17 mouse cellular contexts compared by ENCODE assay signal in genomic region chr12:77092143-77092542, GRCm38 (mm10).
"Had no signal": no experiment of that assay in that cellular context is flagged by ENCODE, and none has a peak within 500 bp of the region (broad histone marks: within the 10 kb centered on the region; RNA-seq: fewer than 3 reads in every experiment).

No protein-coding gene starts in this region.

- ATAC-seq: hindbrain, postnatal 0 days; intestine, embryonic 16.5 days had no signal

- H3K4me1 ChIP-seq: hindbrain, embryonic 15.5 days; limb, embryonic 12.5 days had no signal

- H3K9me3 ChIP-seq: heart, embryonic 13.5 days; heart, embryonic 15.5 days; hindbrain, embryonic 13.5 days; hindbrain, embryonic 15.5 days; kidney, embryonic 15.5 days; limb, embryonic 10.5 days; limb, embryonic 12.5 days; liver, embryonic 13.5 days had no signal

- H3K9ac ChIP-seq: heart, embryonic 13.5 days; heart, embryonic 15.5 days; hindbrain, embryonic 13.5 days; hindbrain, embryonic 15.5 days; kidney, embryonic 15.5 days; limb, embryonic 12.5 days; liver, embryonic 13.5 days had no signal

- H3K27me3 ChIP-seq: heart, embryonic 13.5 days; heart, embryonic 15.5 days; hindbrain, embryonic 13.5 days; hindbrain, embryonic 15.5 days; kidney, embryonic 15.5 days; limb, embryonic 12.5 days; liver, embryonic 13.5 days had no signal

- DNase-seq: gastrocnemius, postnatal 14 days; heart, postnatal 36 days; liver; liver, embryonic 13.5 days had no signal

- H3K36me3 ChIP-seq: heart, embryonic 13.5 days; heart, embryonic 15.5 days; hindbrain, embryonic 13.5 days; hindbrain, embryonic 15.5 days; kidney, embryonic 15.5 days; limb, embryonic 10.5 days; limb, embryonic 12.5 days; liver, embryonic 13.5 days had no signal

- H3K27ac ChIP-seq: heart, embryonic 13.5 days; heart, embryonic 15.5 days; hindbrain, embryonic 13.5 days; hindbrain, embryonic 15.5 days; hindbrain, postnatal 0 days; kidney, embryonic 15.5 days; layer of hippocampus, adult 2 months; left cerebral cortex, adult 2 months; limb, embryonic 10.5 days; limb, embryonic 12.5 days; liver, embryonic 13.5 days had no signal

- H3K4me2 ChIP-seq: heart, embryonic 11.5 days; heart, embryonic 13.5 days; heart, embryonic 15.5 days; hindbrain, embryonic 13.5 days; hindbrain, embryonic 15.5 days; kidney, embryonic 15.5 days; limb, embryonic 12.5 days; liver, embryonic 11.5 days; liver, embryonic 13.5 days had no signal

- H3K4me3 ChIP-seq: heart, embryonic 13.5 days; heart, embryonic 15.5 days; hindbrain, embryonic 13.5 days; hindbrain, embryonic 15.5 days; kidney, embryonic 15.5 days; layer of hippocampus, adult 2 months; left cerebral cortex, adult 2 months; limb, embryonic 10.5 days; limb, embryonic 12.5 days; liver, embryonic 13.5 days had no signal
